Mouse (Mus musculus) right cerebral cortex, postnatal 36 days (tissue): ENCODE measurements around the gene Qrich1.

Experiments
- DNase-seq, 2 experiments: peaks; one replicate each; pipeline ENCODE4 v3.0.0; 2022; ENCODE audit warnings: low spot score in 2 of 2, mixed read lengths in 1 of 2

Gene Qrich1

GRCm38 (mm10) chr9:108516380-108517251, at the start of gene Qrich1:
Gene Qrich1 (plus strand): TSS chr9:108516806.
- DNase-seq = peak; percentile 91 to 93

- DNase-seq = no peak
Measured at GRCm38 (mm10) chr9:108469430-108469829, 47.2 kb upstream of the Qrich1 start.

GRCm38 (mm10) chr9:108469845-108470244, 46.8 kb upstream of the Qrich1 start:
- DNase-seq = no peak

GRCm38 (mm10) chr9:108474528-108474927, 42.1 kb upstream of the Qrich1 start:
- DNase-seq = no peak

GRCm38 (mm10) chr9:108478638-108479156, 37.9 kb upstream of the Qrich1 start:
- DNase-seq = no peak

- DNase-seq = no peak
Measured at GRCm38 (mm10) chr9:108479241-108479640, 37.4 kb upstream of the Qrich1 start.

- DNase-seq = no peak
Measured at GRCm38 (mm10) chr9:108479721-108480351, 36.8 kb upstream of the Qrich1 start, which contains the start of gene Lamb2. Gene Lamb2 (plus strand): TSS chr9:108479736.

GRCm38 (mm10) chr9:108480813-108481519, 35.6 kb upstream of the Qrich1 start:
- no peak for DNase-seq

GRCm38 (mm10) chr9:108481520-108482210, 34.9 kb upstream of the Qrich1 start:
- DNase-seq = no peak

GRCm38 (mm10) chr9:108483051-108483790, 33.4 kb upstream of the Qrich1 start:
- DNase-seq = no peak

GRCm38 (mm10) chr9:108484021-108484420, 32.6 kb upstream of the Qrich1 start:
- no peak for DNase-seq

GRCm38 (mm10) chr9:108485301-108485875, 31.2 kb upstream of the Qrich1 start:
- no peak for DNase-seq

GRCm38 (mm10) chr9:108486973-108487530, 29.6 kb upstream of the Qrich1 start:
- DNase-seq = no peak

GRCm38 (mm10) chr9:108488403-108488802, 28.2 kb upstream of the Qrich1 start:
- DNase-seq = no peak

- no peak for DNase-seq
Measured at GRCm38 (mm10) chr9:108489215-108489614, 27.4 kb upstream of the Qrich1 start.

GRCm38 (mm10) chr9:108489702-108490558, 26.7 kb upstream of the Qrich1 start:
- no peak for DNase-seq

GRCm38 (mm10) chr9:108490559-108491285, 25.9 kb upstream of the Qrich1 start, which contains the start of gene Usp19:
Gene Usp19 (plus strand): TSS chr9:108490602.
- peak; percentile 96 to 97 for DNase-seq

GRCm38 (mm10) chr9:108491286-108491580, 25.4 kb upstream of the Qrich1 start:
- no peak for DNase-seq
